Mouse (Mus musculus) v-Abl transformed pro-B cells (cell line): ENCODE measurements around the gene Fam168b.

Experiments used
- in situ Hi-C, 2 experiments: fragments of 400-800 bp; cut with MboI; formaldehyde crosslinking; loops; one replicate each; pipeline ENCODE4 v1.15.1; 2025; ENCODE audit not compliant: unreplicated experiment in 2 of 2

Gene Fam168b

DNA sequence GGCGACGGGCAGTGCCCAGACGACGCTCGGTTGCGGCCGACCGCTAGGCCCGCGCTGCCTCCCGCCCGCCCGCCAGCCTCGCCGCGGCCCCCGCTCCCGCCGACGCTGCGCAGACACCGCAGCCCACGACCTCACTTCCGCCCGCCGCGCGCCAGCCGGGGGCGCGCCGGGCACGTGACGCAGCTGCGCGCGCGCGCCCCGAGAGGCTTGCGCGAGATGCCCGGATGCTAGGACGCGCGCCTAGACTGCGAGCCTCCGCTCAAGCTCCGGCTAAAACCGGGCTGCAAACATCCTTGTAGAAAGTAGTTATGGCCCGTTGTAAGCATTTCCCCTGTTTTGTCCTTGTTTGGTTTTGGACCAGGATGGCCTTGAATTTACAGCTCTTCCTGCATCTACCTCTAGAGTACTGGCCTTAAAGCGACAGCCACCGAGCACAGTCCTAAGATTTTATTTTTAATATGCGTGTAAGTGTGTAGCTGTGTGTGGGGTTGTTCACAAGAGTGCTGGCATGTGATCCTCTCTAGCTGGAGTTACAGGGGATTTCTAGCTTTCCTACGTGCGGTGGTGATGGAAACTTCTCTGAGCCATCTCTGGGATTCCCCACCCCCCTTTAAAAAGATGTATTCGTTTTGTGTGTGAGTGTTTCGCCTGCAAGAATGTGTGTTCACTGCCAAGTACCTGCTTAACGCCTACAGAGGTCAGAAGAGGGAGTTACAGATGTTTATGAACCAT, at the start of gene Fam168b:
TSS of gene Fam168b (minus strand) at position 179 of the 732 bp plus-strand sequence.
- in situ Hi-C loops: loop anchor here (10.0 to 25.0 kb wide), 2 partner anchors 381 to 398 kb away; partner anchors contain the start of gene Ptpn18 (in 1 of the 2)

DNA sequence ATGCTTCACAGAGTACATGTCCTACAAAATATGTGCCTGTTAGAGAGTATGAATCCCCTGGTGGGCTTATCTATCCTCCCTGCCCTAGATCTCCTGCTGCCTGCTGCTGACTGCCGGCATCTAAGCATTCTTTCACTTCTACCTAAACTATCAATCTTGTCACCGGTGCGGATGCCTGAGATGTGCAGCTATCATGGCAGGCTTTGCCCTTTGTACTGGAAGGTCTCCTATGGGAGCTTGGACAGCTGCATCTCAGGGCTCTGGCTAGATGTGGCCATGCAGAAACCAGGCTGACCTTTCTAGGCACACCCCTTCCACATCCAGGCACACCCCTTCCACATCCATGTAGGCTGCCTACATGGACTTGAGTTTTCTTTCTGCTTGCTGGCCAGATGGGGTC, 49.6 kb upstream of the Fam168b start:
- in situ Hi-C loops: no loop called here

DNA sequence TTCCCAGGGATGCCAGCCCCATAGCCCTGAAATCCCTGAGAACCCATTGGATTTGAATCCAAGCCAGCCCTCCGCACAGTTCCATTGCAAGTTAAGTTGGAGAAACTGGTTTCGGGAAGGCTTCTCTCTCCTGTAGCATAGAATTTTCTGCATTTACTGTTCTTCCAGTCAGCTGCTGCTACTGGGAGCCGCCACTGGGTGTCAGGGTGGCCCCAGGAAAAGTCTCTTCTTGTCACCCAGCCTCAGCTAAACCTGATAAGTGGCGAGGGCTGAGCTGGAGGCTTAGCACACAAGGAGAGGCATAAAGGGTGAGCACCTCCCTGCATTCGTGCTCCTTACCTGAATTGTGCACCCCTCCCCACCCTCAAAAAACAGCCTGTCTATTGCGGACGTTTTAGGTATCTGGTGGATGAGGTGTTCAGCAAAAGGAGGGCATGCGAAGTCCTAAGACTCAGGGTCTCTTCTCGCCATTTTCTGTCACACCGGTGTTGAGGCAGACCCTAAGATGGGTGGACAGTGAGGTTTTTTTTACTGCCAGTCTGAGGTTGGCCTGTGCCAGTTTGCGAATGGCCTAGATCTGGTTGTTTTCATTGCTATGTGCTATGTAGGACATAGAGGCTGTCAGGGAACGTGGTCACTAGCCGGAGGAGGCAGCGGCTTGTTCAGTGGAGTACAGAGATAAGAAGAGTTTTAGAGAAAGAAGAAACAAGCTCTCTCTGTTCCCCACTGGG, 48.9 kb upstream of the Fam168b start:
- in situ Hi-C loops: no loop called here

DNA sequence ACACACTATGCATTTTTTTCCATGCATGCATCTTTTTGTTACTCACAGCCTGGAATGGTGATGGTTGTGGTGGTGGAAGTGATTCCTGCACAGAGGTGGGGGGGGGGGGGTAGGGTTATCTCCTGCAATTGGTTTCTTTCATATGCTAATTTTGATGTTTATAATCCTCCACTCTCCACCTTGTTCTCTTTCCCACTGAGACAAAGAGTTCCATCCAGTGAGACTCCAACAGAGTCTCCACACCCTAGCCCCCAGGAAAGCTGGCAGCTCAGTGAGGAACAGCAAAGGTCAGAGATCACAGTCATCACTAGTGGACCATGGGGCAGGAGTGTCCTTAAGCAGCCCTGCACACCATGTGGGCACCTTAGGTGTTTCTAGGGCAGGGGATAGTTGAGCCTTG, 40.9 kb upstream of the Fam168b start:
- in situ Hi-C loops: loop anchor here in 1 of 2 experiments (10.0 kb wide), 2 partner anchors 1181 to 1391 kb away; partner anchors contain the start of genes Hs6st1 and Neurl3

DNA sequence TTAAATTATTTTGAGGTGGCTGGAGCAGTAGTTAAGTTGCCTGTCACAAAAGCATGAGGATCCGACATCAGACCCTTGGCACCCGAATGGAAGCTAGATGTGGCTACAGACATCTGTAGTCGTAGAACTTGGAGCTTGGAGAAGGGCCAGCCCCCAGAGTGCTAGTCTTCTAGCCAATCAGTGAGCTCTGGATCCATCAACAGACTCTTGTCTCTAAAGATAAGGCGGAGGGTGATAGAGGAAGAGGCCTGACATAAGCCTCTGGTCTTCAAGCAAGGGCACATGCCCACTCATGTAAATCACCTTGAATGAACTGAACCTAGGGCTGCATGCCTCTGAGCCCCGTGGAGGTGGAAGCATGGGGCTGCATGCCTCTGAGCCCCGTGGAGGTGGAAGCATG, 36.7 kb upstream of the Fam168b start:
- in situ Hi-C loops: loop anchor here in 1 of 2 experiments (10.0 kb wide), 3 partner anchors 225 to 1395 kb away; partner anchors contain the start of genes Hs6st1 and Neurl3

DNA sequence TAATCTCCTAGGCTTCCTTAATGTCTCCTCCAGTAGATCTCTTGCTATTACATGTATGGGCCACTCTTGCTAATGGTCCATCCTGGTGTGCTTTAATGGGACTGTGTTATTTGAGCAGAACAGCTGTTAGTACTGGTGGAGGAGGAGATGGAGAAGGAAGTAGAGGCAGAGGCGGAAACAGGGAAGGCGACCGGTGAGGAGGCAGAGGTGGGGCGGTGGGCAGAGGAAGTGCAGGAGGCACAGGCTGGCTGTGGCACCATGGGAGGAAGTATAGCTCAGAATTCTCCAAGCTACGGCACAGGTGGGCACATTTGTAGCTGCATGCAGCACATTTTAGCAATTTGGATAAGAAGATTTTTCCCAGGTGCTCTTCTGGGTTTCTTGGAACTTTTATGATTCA, 30.7 kb upstream of the Fam168b start:
- in situ Hi-C loops: loop anchor here (10.0 to 25.0 kb wide), 5 partner anchors 219 to 1614 kb away; no protein-coding TSS in a partner anchor

DNA sequence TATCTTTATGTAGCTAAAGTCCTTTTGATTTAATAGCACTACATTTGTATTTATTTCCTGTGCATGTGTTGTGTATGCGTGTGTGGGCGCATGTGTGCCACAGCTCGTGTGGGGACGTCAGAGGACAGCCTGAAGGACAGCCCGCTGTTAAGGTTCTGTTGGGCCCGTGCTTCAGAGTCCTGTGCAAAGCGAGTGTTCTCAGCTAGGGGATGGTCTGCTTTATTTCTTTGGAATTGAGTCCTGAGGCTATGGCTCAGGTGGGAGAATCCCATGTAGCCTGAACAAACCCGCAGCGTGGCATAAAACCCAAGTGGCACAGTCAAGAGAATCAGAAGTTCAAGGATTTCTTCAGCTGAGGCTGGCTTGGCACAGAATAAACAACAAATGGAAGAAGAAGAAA, 28.3 kb upstream of the Fam168b start:
- in situ Hi-C loops: loop anchor here (10.0 to 25.0 kb wide), 5 partner anchors 216 to 1616 kb away; no protein-coding TSS in a partner anchor

DNA sequence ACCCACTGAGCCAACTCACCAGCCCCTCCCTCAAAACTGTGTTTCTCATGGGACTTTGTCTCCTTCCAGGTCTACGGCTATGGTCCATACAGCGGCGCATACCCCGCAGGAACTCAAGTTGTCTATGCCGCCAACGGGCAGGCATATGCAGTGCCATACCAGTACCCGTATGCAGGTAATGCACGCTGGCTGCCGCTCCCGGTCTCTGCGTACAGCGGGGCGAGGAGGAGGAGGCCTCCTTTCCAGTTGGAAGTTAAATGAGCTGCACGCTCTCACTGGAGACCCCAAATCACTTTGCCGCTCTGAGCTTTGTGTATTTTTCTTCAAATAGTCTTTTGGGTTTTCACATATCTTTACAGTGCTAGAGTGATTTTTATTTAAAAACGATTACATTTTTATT, 26.4 kb upstream of the Fam168b start:
- in situ Hi-C loops: loop anchor here (5.0 to 25.0 kb wide), 7 partner anchors 127 to 1618 kb away; no protein-coding TSS in a partner anchor

DNA sequence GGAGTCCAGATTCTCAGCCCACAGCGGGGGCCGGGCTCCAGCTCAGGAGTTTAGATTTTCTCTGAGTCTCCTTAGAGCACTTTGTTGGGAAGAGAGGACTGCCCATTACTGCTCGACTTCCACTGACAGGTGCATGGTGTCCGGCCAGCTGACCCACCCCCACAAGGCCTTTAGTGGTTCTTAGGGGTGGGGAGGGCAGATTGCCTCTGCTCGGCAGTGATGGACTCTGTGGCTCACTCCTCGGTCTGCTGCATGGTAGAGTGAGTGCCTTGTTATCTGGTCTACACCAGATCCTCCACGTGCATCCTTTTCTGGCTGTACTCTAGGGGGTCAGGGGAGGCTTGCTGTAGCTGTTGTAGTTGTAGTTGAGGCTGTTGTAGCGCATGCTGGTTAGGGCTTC, 25.5 kb upstream of the Fam168b start:
- in situ Hi-C loops: loop anchor here (5.0 to 25.0 kb wide), 7 partner anchors 126 to 1619 kb away; no protein-coding TSS in a partner anchor

DNA sequence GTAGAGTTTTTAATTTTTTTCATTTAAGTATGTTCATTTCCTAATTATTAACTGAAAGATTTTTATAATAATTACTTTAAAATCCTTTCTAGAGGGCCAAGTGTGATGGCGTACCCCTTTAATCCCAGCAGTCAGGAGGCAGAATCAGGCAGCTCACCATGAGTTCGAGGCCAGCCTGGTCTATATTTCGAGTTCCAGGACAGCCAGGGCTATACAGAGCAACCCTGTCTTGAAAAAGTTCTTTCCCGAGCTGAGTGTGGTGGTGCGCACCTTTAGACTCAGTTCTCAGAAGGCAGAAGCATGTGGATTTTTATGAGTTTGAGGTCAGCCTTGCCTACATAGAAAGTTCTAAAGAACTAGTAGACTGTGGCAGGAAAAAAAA, 24.7 kb upstream of the Fam168b start:
- in situ Hi-C loops: loop anchor here (5.0 to 25.0 kb wide), 7 partner anchors 125 to 1620 kb away; no protein-coding TSS in a partner anchor

DNA sequence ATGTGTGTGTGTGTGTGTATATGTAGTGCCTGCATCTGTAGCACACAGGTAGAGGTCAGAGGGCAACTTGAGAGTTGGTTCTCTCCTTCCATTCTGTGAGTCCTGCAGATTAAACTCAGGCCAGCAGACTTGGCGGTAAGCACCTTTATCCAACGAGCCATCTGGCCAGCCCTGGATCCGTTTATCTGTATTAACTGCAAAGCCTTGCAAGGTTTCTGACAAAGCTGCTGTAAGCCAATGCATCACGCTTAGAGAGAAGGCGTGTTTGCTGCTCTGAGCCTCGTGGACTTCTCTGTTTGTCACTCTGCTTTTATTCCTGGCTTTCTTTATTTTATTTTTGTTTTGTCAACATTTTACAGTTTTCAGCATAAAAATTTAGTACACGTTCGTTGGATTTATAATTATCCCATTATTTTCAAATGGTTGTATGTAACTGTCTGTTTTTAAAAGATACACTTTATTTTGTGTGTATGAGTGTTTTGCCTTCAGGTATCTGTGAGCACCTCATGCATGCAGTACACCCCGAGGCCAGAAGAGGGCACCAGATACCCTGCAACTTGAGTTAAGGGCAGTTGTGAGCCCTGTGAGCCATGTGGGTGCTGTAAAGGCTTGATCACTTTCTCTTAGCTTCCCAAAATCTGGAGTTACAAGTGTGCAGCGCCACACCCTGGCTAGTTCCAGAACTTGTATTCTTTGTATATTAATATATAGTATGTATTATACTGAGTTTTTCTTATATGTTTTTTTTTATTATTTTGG, 24.1 kb upstream of the Fam168b start:
- in situ Hi-C loops: loop anchor here (5.0 to 25.0 kb wide), 7 partner anchors 125 to 1620 kb away; no protein-coding TSS in a partner anchor

DNA sequence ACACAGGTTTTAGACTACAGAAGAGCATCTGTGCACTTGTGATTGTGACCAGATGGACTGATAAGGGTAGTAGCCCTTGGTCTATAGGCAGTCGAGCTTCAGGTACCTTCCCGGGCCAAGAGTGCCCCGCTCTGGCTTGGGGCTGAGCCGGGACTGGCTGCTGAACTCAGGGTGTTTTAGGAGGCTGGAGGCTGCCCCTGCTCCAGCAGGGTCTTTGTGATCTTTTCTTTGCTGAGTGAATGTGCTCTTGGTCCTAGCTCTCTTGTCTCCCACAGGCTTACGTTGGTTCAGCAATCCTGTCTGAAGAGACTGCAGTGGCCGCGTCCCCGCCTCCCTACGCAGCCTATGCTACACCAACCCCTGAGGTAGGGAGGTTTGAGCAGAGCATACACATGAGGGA, 23.0 kb upstream of the Fam168b start:
- in situ Hi-C loops: loop anchor here (5.0 to 25.0 kb wide), 7 partner anchors 124 to 1621 kb away; no protein-coding TSS in a partner anchor

DNA sequence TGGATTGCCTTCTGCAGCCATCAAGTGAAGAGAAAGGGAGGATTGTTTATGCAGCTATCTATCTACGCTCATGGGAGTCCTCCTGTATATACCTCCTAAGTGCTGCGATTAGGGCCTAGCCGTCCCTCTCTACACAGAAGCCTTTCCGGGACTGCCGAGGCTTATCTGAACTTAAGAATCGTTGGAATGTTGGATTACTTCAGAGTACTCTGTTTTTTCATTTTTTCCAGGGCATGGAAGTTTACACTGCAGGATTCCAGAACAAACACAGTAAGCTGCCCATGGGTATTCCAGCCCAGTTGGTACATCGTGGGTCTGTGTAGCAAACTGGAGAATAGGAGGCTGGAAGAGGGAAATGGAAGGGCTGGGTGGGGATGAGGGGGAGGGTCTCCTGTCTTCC, 21.4 kb upstream of the Fam168b start:
- in situ Hi-C loops: loop anchor here (10.0 to 25.0 kb wide), 6 partner anchors 219 to 1623 kb away; no protein-coding TSS in a partner anchor

DNA sequence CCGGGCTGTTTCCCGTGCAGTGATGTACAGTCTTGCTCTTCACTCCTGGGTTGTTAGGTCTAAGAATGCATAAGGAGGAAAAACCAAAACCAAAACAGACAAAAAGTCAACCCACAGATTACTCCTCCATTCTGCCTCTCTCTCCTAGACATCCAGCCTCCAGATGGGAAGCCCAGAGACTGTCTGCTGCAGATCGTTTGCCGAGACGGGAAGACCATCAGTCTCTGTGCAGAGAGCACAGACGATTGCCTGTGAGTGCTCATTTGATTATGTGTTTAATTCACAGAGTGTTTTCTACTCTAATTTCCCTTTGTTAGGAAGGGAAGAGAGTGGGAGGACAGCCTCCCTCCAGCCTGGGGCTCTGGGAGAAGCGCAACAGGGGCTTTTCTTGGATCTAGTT, 20.5 kb upstream of the Fam168b start:
- in situ Hi-C loops: loop anchor here (10.0 to 25.0 kb wide), 6 partner anchors 219 to 1624 kb away; no protein-coding TSS in a partner anchor

DNA sequence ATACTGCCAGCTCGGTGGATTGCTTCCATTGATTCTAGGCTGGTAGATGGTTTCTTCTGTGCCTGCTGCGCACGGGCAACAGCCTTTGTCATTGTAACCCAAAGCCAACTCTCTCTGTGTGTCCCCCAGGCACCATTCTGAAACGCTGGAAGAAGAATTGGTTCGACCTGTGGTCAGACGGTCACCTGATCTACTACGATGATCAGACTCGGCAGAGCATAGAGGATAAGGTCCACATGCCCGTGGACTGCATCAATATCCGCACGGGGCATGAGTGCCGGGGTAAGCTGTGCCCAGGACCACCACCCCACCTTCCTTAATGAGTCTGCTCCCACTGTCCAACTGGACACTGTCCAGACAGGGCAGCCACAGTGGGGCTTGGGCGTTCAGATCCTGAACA, 20.0 kb upstream of the Fam168b start:
- in situ Hi-C loops: loop anchor here (10.0 to 25.0 kb wide), 6 partner anchors 218 to 1624 kb away; no protein-coding TSS in a partner anchor

DNA sequence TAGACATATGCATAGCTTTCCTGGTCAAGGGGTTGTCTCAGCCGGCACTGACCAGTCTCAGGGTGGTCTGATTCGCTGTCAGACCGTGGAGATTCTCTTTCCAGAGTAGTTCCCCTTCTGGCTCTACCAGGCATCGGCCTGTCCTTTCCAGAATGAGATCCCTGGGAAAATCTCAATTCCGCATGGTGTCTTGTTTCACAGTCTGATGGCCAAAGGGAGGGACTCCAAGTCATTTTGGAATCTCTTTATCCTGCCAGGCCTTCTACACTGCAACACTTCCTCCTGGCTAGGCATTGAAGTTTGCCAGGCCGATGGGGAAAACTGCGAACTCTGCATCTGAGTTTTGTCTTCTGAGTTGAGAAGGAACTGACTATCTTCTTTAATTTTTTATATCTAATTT, 17.3 kb upstream of the Fam168b start:
- in situ Hi-C loops: loop anchor here (10.0 to 25.0 kb wide), 6 partner anchors 215 to 1627 kb away; no protein-coding TSS in a partner anchor

DNA sequence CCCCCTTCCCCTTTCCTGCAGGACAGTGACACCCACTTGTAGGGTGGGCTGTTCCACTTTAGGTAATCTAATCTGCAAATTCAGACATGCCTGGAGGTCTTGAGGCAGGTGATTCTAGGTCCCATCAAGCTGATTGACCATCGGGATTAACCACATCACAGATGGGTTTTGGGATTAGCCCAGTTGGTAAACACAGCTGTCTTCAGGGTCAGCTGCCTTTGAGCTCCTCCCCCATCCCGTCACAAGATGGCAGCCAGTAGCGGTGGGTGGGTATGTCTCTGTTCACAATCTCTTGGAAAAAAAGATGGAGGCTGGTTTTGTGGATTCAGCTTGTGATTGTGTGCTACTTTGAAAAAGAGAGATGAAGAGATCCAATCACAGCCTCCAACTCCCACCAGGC, 16.9 kb upstream of the Fam168b start:
- in situ Hi-C loops: loop anchor here (10.0 to 25.0 kb wide), 6 partner anchors 215 to 1628 kb away; no protein-coding TSS in a partner anchor

DNA sequence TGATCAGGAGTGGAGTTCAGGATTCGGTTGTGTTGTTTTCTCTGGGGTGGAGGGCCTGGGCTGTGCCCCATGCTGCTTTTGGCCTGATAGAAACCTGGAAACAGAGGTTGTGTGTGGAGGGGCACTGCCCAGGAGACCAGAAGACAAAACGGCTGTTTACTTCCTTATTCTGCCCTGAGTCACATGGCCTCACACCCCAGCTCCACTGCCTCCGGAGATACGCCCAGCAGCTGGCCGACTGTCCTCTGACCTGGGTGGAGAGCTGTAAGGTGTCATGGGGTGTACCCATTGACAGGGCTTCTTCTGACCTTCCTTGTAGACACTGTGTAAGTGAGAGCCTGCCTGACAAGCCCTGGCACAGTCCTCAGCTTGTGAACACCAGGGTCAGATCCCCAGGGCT, 15.8 kb upstream of the Fam168b start:
- in situ Hi-C loops: loop anchor here (25.0 kb wide), 4 partner anchors 346 to 1629 kb away; no protein-coding TSS in a partner anchor

DNA sequence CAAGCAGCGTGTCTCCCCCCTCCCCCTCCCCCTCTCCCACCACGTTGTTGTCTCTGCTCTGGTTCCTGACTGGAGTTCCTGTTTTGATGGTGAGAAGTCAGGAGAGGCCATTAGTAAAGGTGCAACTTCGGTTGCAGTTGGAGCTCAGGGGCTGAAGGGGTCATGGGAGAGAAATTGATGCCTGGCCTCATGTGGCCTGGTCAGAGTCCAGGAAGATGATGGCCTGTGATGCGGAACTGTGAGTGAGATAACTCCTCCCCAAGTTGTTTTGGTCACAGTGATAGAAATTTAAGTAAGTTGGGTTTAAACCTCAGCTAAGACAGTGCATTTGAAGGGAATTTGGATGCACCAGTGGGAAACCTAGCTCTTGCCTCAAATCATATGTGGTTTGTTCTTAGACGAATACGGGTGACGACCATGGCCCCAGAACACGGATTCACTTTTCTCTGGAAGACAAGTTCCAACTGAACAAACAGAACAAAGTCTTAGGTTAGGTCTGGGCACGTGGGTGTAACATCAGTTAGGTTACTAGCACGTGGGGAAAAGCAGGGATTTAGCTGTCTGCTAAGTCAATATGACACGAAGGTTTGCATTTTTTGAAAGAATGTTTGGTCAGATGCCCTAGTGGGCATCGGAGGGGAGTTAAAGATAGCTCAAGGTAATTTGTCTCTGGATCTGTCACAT, 12.3 kb upstream of the Fam168b start:
- in situ Hi-C loops: loop anchor here (25.0 kb wide), 4 partner anchors 343 to 1632 kb away; no protein-coding TSS in a partner anchor
